Mouse (Mus musculus) thymus, adult 2 months (tissue): Measurements from ENCODE around the gene Syne2.
"Not testable (repeated sequence)": the region's sequence is repeated elsewhere in the genome, so short reads cannot be mapped to it uniquely, and the experiment has no call there.

Experiments used
- CTCF ChIP-seq: fragments of 200-500 bp; IDR thresholded peaks from 2 replicates; pipeline ENCODE4 v1.5.1; 2012; ENCODE audit warnings: mild to moderate bottlenecking, control low read depth, low read length, moderate library complexity, borderline replicate concordance; ENCODE audit not compliant: control insufficient read depth, poor library complexity, insufficient read depth; ENCODE audit errors: extremely low read depth
- POLR2A ChIP-seq: fragments of 200-500 bp; IDR thresholded peaks from 2 replicates; pipeline ENCODE4 v1.6.1; 2012; ENCODE audit warnings: mild to moderate bottlenecking, low read length, control low read depth, moderate library complexity; ENCODE audit not compliant: control insufficient read depth, poor library complexity, insufficient read depth; ENCODE audit errors: extremely low read depth

DNA sequence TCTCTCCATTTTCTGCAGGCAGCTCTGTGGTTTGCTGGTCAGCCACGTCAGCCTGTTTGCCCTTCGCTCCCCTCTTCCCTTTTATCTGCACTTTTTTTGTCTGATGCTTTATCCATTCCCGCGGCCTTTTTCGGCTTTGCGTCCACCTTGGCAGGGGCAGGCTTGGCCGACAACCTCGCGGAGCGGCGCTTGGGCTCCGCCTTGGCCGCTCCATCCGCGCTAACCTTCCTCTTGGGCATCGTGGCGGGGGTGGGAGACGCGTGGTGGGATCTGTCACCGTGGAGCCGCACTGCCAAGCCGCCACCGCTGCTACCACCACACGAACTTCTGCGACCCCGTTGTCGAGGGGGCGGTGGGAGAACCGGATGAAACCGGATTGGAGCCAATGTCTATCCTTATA, 334.5 kb downstream of the Syne2 start:
- TF ChIP-seq POLR2A, CTCF: not testable (repeated sequence)
